Mouse (Mus musculus) C2C12 (cell line): ENCODE results near the gene Baiap2l1.

Experiments used
- CEBPB ChIP-seq: IDR thresholded peaks from one replicate; pipeline ENCODE4 v1.6.1; 2011; ENCODE audit warnings: low read depth, mild to moderate bottlenecking, control low read depth, moderate library complexity
- CTCF ChIP-seq: IDR thresholded peaks from one replicate; pipeline ENCODE4 v1.5.1; 2011; ENCODE audit not compliant: control insufficient read depth, insufficient read depth, insufficient read length
- MAX ChIP-seq: IDR thresholded peaks from one replicate; pipeline ENCODE4 v1.6.1; 2011; ENCODE audit warnings: mild to moderate bottlenecking, control low read depth
- MYOD1 ChIP-seq: IDR thresholded peaks from one replicate; pipeline ENCODE4 v1.6.1; 2011; ENCODE audit warnings: low read depth; ENCODE audit not compliant: control insufficient read depth, insufficient read length
- MYOG ChIP-seq: IDR thresholded peaks from one replicate; pipeline ENCODE4 v1.6.1; 2011; ENCODE audit not compliant: control insufficient read depth, insufficient read length; ENCODE audit errors: extremely low read depth
- USF1 ChIP-seq: IDR thresholded peaks from one replicate; pipeline ENCODE4 v1.6.1; 2011; ENCODE audit warnings: low read depth, mild to moderate bottlenecking, control low read depth, moderate library complexity

- TF ChIP-seq CTCF: no peak
- no peak for TF ChIP-seq MYOD1
- no peak for TF ChIP-seq MYOG
- TF ChIP-seq CEBPB: no peak
- TF ChIP-seq USF1: no peak
- no peak for TF ChIP-seq MAX
Observed at GRCm38 (mm10) chr5:144358592-144358917, 643 bp upstream of the Baiap2l1 start.
